ENCODE assay signal across 9 mouse cellular contexts in the genomic region with DNA sequence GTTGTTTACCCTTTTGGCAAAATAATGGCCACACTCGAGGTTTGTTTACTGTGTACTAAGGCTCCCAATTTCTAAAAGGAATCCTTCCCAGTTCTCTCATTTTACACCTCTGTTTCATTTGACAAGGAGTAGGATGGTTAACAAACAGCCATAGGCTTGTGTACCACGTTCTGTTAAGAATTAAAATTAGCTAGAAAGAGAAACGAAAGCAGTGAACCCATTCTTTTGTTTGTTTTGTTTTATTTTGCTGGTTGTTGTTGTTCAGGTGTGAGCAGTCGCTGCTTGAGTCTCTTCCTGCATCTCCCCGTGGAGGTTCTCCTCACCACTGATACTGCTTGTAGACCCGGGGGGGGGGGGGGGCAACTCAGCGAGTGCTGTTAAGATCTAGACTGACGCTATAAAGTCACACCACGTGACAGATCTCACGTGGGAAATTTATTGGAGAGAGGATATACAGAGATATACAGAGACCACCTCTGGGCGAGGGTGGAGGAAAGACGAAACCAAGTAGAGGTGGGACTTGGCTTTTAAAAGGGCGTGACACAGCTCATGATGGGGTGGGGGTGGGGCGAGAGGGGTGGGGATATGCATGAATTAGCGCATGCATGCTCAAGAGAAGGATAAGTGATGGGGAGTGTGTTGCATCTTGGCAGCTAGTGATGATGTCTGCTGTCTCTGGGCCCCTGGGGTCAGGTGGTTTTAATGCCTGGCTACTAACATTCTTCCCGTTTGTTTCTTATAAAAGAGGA. TPM values are rescaled to one million over a fixed set of nuclear protein-coding genes. Genes with fewer than 3 reads are reported as not detected.
A peak's percentile ranks its signal among the peaks of the same experiment; 100 is the strongest.
DNase-seq lines count a peak whose midpoint lies in the region; ATAC-seq and TF ChIP-seq lines count a peak whose summit lies in the region.
"Had no signal": no experiment of that assay in that cellular context is flagged by ENCODE, and none has a peak within 500 bp of the region (broad histone marks: within the 10 kb centered on the region; RNA-seq: fewer than 3 reads in every experiment).

No protein-coding gene starts in this region.

- no peak for TF ChIP-seq CTCF in midbrain, postnatal 0 days (IDR thresholded peaks at IDR 0.05)

- peaks cover 3% of the 10 kb centered on the region; the same call in 1 of the 2 replicates for H3K27me3 ChIP-seq in kidney, embryonic 14.5 days (ENCODE audit: control insufficient read depth, insufficient read depth, low read length)
- peaks cover 9% of the 10 kb centered on the region; the same call in 1 of the 2 replicates for H3K27me3 ChIP-seq in embryonic facial prominence, embryonic 12.5 days
- 0 out of 2 replicates have a peak, but pooled peaks cover 10% of the 10 kb centered on the region for H3K27me3 ChIP-seq in intestine, embryonic 14.5 days (replicated peaks; ENCODE audit: control insufficient read depth, insufficient read depth, low read length)
- no peaks in the 10 kb centered on the region for H3K27me3 ChIP-seq in midbrain, postnatal 0 days (ENCODE audit: insufficient read depth, low read length)

- no peak overlapping the region for H3K27ac ChIP-seq in kidney, embryonic 14.5 days (ENCODE audit: low read depth, low read length)
- no peak overlapping the region for H3K27ac ChIP-seq in embryonic facial prominence, embryonic 12.5 days
- H3K27ac ChIP-seq in intestine, embryonic 14.5 days (ENCODE audit: low read depth): no peak overlapping the region
- H3K27ac ChIP-seq in midbrain, postnatal 0 days (ENCODE audit: low read depth, low read length): no peak overlapping the region

- H3K4me1 ChIP-seq in kidney, embryonic 14.5 days (ENCODE audit: control insufficient read depth, insufficient read depth, low read length): no peaks in the 10 kb centered on the region
- 0 out of 2 replicates have a peak, but pooled peaks cover 6% of the 10 kb centered on the region for H3K4me1 ChIP-seq in embryonic facial prominence, embryonic 12.5 days
- H3K4me1 ChIP-seq in intestine, embryonic 14.5 days (replicated peaks; ENCODE audit: control insufficient read depth, insufficient read depth, low read length): peaks cover 5% of the 10 kb centered on the region; the same call in 1 of the 2 replicates
- no peaks in the 10 kb centered on the region for H3K4me1 ChIP-seq in midbrain, postnatal 0 days (ENCODE audit: insufficient read depth, low read length)

- 0 out of 2 replicates have a peak, but pooled peaks have one; percentile 32 for ATAC-seq in kidney, embryonic 14.5 days (ENCODE audit: low FRiP score, low TSS enrichment)
- ATAC-seq in embryonic facial prominence, embryonic 12.5 days (ENCODE audit: insufficient number of reproducible peaks, insufficient read depth, low FRiP score, low TSS enrichment): no peak
- ATAC-seq in intestine, embryonic 14.5 days (replicated peaks; ENCODE audit: low FRiP score, low TSS enrichment, low read depth): peak; percentile 80
- ATAC-seq in midbrain, postnatal 0 days (ENCODE audit: low FRiP score): peak; percentile 86

- H3K9ac ChIP-seq in kidney, embryonic 14.5 days (ENCODE audit: low read depth, low read length): no peak overlapping the region
- no peak overlapping the region for H3K9ac ChIP-seq in embryonic facial prominence, embryonic 12.5 days
- no peak overlapping the region for H3K9ac ChIP-seq in intestine, embryonic 14.5 days (ENCODE audit: low read length)
- H3K9ac ChIP-seq in midbrain, postnatal 0 days (replicated peaks; ENCODE audit: low read length, poor library complexity, severe bottlenecking): no peak overlapping the region; the same call in 1 of the 2 replicates

- H3K4me3 ChIP-seq in kidney, embryonic 14.5 days (ENCODE audit: low read length): peak overlapping the region; percentile 28; the same call in 1 of the 2 replicates
- peak overlapping the region; percentile 24 for H3K4me3 ChIP-seq in embryonic facial prominence, embryonic 12.5 days
- peak overlapping the region; percentile 7; the same call in 1 of the 2 replicates for H3K4me3 ChIP-seq in intestine, embryonic 14.5 days (ENCODE audit: low read depth, low read length)
- peak overlapping the region; percentile 33 for H3K4me3 ChIP-seq in midbrain, postnatal 0 days (ENCODE audit: low read depth, low read length)

- DNase-seq in kidney, postnatal 10 days: no peak
- peak; percentile 53 for DNase-seq in intestine, embryonic 14.5 days (ENCODE audit: low spot score)
- no peak for DNase-seq in midbrain, postnatal 0 days (ENCODE audit: low spot score)
- DNase-seq in urinary bladder, adult 18-20 months (ENCODE audit: low spot score in 2 of 2): no peak
- DNase-seq in urinary bladder, postnatal 14 days (ENCODE audit: low spot score): no peak
- DNase-seq in cerebellum, adult 9-11 months: no peak
- DNase-seq: thymus, postnatal 36 days had no signal

- no peaks in the 10 kb centered on the region for H3K36me3 ChIP-seq in kidney, embryonic 14.5 days (ENCODE audit: control insufficient read depth, insufficient read depth, low read length)
- H3K36me3 ChIP-seq in embryonic facial prominence, embryonic 12.5 days: no peaks in the 10 kb centered on the region
- no peaks in the 10 kb centered on the region for H3K36me3 ChIP-seq in intestine, embryonic 14.5 days (ENCODE audit: control insufficient read depth, insufficient read depth, low read length)
- H3K36me3 ChIP-seq in midbrain, postnatal 0 days (ENCODE audit: insufficient read depth, low read length): no peaks in the 10 kb centered on the region

- H3K4me2 ChIP-seq in kidney, embryonic 14.5 days (replicated peaks; ENCODE audit: low read depth, low read length): peak overlapping the region; percentile 39
- peak overlapping the region; percentile 43 for H3K4me2 ChIP-seq in embryonic facial prominence, embryonic 12.5 days (replicated peaks)
- peak overlapping the region; percentile 38 for H3K4me2 ChIP-seq in intestine, embryonic 14.5 days (ENCODE audit: low read length)
- peak overlapping the region; percentile 58 for H3K4me2 ChIP-seq in midbrain, postnatal 0 days (ENCODE audit: low read depth, low read length, poor library complexity, severe bottlenecking)

- no peaks in the 10 kb centered on the region for H3K9me3 ChIP-seq in kidney, embryonic 14.5 days (ENCODE audit: control insufficient read depth, low read length)
- no peaks in the 10 kb centered on the region for H3K9me3 ChIP-seq in embryonic facial prominence, embryonic 12.5 days
- no peaks in the 10 kb centered on the region for H3K9me3 ChIP-seq in intestine, embryonic 14.5 days (ENCODE audit: control insufficient read depth, low read length)
- H3K9me3 ChIP-seq in midbrain, postnatal 0 days (ENCODE audit: low read length): no peaks in the 10 kb centered on the region

- WGBS in kidney, embryonic 14.5 days: 3% methylated on average over 16 of the region's 16 CpGs
- 7% methylated on average over 16 of the region's 16 CpGs for WGBS in embryonic facial prominence, embryonic 12.5 days
- 5% methylated on average over 16 of the region's 16 CpGs for WGBS in intestine, embryonic 14.5 days
- WGBS in midbrain, postnatal 0 days: 13% methylated on average over 16 of the region's 16 CpGs

RNA-seq across cellular contexts. Expression of gene Mtnr1a, which starts 41.3 kb away (rescaled TPM):
- not detected in 2 replicates for polyA plus RNA-seq in kidney, embryonic 14.5 days (2014; fragmentation: Nextera tagmentation; extraction: Ambion mirVana)
- 0.19 and 0.27 TPM in 2 replicates for polyA plus RNA-seq in embryonic facial prominence, embryonic 12.5 days (2016; fragmentation: Nextera tagmentation; extraction: Ambion mirVana)
- polyA plus RNA-seq in intestine, embryonic 14.5 days (2014; fragmentation: Nextera tagmentation; extraction: Ambion mirVana): 0.11 and 0.15 TPM in 2 replicates
- 0.52 and 0.77 TPM in 2 replicates for total RNA-seq in midbrain, postnatal 0 days (2014; rRNA removed)
- polyA plus RNA-seq in midbrain, postnatal 0 days (2015; fragmentation: Nextera tagmentation; extraction: Ambion mirVana): 0.10 and 0.49 TPM in 2 replicates
